Mouse (Mus musculus): ENCODE results near the gene Nfasc.
A peak's percentile ranks its signal among the peaks of the same experiment; 100 is the strongest.

Gene Nfasc

DNA sequence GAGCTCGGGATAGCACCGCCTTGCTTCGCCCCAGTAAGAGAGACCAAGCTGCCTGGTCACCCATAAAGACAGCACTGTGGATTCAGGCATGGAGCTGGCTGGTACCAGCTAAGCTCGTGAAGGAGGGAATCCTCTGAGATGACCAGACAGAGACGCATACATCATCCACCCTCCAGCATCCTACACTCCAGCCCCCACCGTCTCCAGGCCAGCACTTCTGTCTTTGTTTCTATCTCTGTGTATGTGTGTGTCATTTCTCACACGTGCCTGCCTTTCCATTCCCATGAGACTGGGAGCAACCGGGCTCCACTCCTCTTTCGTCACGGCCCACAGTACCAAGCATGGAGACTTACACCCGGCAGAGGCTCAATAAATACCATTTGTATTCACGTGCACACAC lies 9.3 kb downstream of the Nfasc start:
- DNase-seq = no peak

DNA sequence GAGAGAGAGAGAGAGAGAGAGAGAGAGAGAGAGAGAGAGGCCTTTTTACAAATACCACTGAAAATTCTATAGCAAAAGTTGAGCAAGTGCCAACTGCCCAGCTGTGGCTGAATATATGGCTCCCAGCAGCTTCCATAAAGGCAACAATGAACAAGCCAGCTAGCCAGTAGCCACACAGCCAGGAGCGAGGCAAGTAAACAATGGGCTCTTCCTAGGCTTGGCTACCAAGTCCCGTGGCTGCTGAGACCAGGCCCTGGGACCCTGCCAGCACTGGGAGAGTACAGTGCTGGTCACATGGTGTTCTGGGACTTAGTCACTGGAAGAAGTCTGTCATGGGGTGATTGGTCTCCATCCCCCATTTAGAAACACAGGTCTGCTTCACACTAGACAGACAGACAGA lies 14.0 kb downstream of the Nfasc start:
- no peak for DNase-seq

DNA sequence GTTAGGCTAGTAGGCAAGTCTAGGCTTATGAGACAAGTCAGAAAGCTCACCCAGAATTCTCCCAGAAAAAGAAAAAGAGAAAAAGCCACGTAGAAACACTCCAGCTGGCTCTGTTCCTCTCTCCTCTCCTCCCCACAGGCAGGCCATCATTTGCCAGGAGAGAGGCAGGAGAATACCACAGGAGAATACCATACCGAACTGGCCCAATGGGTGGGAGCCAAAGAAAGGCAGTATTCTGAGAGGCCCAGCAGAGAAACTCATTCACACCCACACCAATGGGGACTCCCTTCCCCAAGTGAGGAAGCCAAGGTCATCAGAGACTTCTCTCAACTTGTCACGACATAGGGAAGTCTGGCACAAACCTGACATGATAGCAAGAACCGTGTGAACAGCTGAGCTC lies 19.2 kb downstream of the Nfasc start:
- DNase-seq = no peak

DNA sequence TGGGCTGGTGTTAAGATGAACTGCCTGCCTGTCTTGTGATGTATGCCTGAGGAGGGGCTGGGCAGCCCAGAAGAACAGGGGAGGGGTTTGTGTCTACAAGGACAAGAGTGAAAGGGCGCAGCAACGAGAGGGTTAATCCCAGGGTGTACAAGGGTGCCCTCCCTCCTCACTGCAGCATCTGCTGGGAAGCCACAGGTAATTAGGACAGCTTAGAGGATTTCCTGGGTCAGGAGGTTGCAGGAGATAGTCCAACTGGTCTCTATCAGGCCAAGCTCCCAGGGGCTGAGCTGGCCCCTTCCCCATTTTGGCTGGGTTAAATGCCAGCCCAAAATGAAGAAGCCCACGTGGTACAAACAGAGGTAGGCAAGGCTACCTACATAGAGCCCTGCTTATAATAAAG lies 20.3 kb downstream of the Nfasc start:
- no peak for DNase-seq

DNA sequence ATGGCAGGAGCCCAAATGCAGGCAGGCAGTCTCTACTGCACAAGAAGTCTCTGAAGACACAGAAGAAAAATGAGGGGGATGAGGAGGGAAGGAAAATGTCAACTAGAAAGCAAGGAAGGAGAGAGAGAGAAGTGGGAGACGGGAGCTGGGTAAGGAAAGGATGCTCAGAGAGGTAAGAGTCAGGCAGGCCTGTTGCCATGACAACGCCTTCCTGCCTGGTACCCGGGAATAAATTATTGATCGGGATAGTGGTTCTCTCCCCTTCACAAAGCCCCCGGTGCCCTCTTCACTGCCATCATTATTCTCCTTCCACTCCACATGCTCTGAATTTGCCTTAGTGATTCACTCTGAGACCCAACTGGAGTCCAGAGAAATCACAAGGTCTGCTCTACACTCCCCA lies 23.4 kb downstream of the Nfasc start:
- no peak for DNase-seq

DNA sequence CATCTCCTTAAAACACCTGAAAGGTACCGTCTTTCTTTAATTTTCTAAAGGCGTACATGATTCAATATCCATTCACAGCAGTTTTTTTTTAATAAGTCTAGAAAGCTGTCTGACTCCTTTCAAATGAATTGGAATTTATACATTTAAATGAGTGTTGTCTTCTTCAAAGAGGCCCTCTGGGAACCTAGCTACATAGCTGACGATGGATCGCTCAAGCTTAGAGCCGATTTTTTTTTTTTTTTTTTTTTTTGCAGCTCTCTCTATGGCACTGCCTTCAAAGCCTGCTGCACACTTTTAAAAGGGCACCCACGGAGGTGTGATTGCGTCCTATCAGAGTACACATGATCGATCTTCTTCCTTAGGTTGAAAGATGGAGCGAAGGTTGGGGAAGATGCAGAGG lies 26.6 kb downstream of the Nfasc start:
- DNase-seq = no peak

DNA sequence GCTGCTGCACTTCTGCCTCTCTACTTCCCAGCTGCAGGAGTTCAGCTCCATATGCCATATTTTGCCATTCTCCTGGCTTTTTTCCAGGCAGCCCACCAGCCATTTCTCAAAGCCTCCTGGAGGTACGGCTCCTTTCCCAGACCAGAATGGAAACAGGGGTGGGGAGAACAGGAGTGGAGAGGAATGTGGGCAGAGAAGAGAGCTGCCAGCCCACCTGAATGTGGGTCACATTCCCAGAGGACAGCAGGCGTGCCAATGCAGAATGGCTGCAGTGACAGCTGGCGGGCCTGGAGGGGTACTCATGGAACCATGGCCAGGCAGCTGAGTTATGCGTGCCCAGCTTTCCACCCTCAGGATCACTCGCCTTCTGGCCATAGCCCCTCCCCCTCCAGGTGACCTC lies 32.2 kb downstream of the Nfasc start:
- DNase-seq = no peak

DNA sequence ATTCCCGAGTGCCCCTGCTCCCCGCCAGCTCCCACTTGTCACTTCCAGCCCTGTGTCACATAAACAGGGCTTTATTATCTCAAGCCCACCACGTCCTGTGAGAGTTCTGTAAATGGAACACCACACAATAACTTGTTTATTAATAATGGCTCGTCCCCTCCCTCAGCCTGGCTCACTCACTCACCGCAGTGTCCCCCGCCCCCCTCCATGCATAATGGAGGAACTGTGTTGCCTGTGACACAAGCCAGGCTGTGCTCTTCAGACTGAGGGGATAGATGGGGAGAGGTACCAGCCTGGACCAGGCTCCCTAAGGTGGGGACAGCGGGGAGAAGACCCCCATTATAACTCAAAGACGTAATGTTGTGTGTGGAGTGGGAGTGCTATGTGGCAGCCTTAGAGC lies 34.3 kb downstream of the Nfasc start:
- no peak for DNase-seq

DNA sequence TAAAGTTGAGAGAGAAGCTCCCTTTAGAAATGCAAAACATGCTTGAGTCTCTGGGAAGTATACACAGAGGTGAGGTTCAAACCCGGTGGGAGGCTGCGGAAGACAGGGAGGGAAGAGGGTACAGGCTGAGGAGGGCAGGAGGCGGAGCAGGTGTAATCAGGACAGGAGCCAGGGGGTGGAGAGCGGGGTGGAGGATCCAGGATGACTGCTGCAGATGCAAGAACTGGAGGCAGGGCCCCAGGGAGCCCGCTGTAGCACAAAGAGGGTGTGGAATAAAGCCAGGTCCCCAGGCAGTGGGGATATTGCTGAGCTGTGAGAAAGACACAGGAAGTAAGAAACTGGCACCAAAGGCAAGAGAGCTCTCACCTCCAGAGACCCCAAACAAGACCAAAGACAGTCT lies 38.1 kb downstream of the Nfasc start:
- DNase-seq = no peak

DNA sequence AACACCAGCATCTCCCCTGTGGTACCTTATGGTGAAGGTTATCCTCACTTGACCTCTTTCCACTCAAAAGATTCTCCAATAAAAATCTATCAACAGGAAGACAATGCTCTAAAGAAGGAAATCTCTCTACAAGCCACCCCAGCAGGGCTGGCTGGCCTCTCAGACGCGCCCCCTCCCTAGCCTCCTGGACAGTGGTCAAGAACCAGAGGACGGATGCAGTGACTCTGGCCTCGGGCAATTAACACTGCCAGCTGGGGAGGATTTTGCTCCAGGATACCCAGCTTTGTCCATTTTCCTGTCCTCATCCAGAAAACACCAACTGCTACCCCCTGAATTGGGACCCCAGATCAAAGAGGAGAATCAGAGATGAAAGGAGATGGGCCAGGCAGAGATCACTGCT lies 44.7 kb downstream of the Nfasc start:
- DNase-seq = no peak

DNA sequence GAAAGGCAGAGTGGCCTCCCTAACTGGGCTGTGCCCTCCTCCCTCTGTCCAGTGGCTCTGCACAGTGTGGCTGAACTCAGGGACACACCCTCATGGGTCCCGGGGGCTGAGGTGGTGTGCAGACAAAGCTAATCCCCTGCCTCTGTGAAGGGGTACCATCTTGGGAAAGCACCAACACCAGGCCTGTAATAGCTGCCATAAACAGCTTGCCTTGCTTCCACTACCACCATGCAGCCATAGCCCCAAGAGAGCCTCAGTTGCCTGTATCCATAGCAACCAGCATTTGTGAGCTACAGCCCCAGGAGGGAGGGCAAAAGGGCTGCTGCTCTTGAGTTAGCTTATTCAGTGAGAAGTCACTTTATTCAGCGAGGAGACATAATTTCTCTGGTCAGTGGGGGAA lies 45.4 kb downstream of the Nfasc start:
- DNase-seq = no peak

DNA sequence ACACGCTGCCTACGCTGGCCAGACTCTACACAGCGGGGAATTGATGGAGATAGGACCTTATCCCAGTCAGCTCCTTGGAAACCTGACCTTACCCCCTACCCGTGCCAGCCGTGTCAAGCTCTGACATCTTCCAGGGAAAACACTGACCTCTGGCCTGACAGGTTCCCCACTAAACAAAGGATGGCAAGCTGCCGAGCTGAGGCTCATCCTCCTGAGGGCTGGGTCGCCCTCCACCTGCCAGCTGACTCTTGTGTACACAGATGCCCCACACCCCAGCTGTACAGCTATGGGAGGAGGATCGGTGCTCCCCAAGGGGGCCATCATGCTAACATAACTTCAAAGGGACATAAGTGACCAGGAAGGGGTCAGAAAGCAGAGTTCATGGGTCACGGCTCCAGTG lies 47.6 kb downstream of the Nfasc start:
- no peak for DNase-seq

DNA sequence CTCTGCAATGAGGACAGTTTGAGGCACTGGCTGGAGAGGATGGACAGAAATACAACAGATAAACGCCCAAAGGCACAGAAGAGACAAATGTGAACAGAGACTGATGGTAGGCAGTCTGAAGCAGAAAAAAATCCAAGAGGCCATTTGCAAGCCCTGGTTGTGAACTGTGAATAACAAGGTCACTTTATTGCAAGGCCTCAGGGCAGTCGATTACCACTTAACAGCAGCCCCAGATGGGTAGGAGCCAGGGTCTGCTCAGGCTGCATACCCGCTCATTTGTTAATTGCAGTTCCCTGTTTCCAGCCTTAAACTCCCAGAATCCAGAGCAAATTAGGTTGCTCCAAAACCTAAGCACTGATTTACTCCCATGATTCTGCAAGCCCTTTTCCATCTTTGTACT lies 52.4 kb downstream of the Nfasc start:
- no peak for DNase-seq

DNA sequence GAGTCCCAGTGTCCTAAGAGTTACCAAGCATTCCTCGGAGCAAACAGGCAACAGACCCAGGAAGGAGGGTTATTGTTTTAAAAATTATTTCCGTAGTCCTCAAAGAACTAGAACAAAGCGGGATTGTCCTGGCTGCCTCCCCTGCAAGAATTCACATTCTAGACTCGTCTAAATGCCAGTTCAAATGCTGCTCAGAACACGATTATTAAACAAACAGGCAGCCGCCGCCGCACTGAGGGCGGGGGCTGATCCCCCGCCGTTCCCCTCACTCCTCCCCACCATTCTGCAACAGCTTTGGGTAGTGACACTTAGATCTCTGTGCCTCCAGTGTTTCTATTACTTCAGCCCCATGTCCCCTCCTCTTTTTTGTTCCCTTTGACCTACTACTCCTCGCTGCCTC lies 62.7 kb downstream of the Nfasc start:
- DNase-seq = no peak

DNA sequence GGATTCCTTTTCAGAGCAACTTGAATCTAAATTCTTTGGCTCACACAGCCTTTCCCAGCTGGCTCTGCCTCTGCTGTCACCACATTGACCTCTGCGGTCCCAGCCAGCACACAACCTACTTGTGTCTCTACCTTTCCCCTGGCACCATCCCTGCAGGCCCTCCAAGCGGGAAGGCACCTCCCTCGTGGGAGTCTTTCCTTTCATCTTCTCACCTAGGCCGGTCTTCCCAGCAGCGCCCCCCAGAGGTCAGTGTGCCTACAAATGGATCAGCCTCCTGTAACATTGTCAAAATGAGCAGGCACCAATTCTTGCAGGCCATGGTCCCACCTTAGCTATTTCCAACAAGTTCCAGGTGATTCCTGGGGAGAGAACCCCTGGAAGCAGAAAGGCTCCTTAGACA lies 63.5 kb downstream of the Nfasc start:
- no peak for DNase-seq

DNA sequence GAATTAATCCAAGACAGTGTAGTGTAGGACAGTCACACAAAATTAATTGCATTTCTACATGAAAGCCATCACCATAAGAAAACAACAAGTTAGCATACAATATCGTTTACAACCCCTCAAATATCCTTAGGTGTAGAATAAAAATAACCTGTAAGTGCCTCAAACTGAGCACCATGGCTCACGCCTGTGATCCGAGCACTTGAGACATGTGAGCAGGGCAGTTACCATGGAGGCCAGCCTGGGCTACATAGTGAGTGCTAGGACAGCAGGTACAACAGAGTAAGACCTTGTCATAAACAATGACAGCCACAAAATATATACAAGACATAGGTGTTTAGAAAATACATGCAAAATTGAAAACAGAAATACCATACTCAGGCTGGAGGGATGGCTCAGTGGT lies 68.9 kb downstream of the Nfasc start:
- no peak for DNase-seq

DNA sequence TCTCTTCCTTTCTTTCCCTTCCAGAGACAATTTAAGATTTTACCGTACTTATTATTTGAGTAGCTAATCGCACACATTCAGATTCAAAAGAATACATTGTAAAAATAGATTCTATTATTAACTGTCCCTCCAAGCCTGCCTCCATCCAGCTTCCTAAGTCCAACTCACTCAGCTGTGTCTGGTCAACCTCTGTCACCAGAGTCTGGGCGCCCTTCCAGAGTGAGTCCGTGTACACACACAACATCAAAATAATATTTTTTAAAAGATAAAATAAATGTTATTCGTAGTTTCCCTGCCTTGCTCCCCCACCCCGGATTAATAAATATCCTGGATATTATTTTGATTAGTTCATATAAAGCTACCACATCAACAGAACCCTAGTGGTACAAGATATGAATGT lies 72.4 kb downstream of the Nfasc start:
- peak; percentile 42 to 52 for DNase-seq

DNA sequence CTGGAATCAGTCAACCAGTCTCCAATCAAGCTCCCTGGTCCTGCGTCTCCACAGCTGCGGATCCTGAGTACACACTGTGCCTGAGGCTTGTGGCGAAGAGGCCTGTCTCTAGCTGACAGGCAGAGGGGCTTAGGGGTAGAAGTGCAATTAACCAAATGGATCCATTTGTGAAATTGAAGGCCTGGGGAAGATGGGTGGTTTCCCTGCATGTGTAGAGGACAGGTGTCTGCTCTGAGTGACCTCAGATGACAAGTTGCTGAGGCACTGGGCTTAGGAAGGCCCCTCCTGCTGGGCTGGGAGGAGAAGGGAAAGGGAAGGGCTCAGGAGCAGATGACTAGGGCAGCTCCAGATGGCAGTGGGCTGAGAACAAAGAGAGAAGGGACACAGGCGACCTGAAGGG lies 81.2 kb downstream of the Nfasc start:
- no peak for DNase-seq

DNA sequence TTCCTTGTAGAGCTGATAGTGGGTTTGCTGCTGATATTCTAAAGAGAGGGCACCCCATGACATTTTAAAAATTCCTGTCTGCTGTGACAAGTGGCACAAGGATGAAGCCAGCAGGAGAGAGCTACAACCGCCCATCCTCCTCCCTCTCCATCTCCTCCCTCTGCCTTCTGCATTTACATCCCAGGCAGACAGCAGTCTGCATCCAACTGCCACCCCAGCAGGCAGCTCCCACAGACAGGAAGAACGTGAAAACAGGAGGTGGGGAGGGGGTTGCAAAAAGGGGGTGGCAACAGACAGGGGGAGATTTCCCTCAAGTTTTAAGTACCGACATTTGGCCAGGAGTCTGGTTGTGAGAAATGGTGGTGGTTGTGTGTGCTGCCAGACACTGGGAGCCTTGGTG lies 82.0 kb downstream of the Nfasc start:
- no peak for DNase-seq

DNA sequence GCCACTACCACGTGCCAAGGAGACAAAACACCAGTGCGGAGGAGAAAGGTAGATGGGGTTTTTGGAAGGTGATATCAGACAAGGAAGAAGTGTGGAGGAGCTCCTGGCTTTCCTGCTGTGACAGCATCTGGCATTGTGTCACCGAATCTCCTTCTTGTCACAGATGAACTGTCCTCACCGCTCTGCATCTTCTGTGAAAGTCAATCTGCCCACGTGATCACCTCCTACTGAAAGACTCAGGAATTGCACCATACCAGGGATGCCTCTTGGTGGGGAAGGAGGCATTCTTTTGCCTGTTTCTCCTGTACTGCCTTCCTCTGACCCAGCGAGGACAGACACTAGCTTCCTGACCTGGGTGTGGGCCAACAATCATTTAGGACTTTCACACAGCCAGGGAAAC lies 86.0 kb downstream of the Nfasc start:
- DNase-seq = no peak

DNA sequence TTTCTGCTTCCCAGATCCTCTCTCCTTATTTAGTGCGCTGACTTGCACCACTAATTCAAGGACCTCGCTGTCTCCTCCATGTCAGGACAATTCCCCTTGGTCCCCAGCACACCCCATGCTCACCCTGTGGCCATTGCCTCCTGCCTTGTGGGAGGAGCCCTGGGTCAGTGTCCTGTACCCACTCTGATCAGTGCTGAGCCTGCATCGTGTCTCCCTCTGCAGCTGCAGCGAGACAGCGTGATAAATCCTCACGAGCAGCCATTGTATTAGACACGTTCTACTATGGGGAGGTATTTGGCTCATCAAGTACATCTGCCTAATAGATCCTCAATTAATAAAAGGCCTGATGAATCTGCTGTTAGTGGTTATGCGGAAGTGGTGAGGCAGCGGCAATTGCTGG lies 86.8 kb downstream of the Nfasc start:
- no peak for DNase-seq

DNA sequence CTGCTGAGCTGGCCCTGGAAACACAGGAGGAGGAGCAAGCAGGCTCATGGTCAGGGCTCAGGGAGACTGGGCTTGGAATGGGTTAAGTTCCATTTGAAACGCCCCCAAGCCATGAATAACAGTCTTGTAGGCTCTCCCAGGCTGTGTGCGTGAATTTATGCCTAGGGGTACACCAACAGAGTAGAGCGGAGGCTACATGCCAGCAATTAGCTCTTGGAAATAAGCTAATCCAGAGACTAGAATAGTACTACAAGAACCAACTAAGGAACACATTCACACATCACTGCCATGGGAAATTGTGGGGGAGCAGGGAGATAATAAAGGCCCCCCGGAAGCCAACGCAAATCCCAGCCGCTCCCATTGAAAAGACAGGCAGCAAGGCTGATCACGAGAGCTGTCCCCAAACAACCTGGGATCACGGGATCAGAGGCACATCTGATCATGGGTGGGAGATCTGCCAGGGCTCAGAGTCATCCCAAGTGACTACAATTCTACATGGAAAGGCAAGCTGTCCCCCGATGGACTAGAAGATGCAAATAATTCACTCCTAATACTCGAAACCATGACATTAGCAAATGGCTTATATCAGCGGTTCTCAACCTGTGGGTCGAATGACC lies 87.6 kb downstream of the Nfasc start:
- no peak for DNase-seq

DNA sequence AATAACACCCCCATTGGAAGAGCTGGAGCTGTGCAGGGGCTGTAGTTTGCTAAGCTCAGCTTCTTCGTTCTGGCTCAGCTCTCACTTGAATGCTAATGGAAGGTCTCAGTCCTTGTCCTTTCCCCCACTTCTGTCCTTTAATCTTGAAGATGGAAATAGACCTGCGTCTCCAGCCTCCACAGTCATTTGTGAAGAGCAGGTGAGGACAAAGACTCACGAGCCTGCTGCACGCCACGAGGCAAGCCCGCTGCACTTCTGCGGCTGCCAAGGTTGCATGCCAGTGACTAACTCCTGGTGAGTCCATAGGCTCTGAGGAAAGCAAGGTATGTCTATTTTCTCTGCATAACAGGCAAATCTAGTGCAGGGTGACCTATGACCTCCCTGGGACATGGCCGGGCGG lies 88.4 kb downstream of the Nfasc start:
- no peak for DNase-seq

DNA sequence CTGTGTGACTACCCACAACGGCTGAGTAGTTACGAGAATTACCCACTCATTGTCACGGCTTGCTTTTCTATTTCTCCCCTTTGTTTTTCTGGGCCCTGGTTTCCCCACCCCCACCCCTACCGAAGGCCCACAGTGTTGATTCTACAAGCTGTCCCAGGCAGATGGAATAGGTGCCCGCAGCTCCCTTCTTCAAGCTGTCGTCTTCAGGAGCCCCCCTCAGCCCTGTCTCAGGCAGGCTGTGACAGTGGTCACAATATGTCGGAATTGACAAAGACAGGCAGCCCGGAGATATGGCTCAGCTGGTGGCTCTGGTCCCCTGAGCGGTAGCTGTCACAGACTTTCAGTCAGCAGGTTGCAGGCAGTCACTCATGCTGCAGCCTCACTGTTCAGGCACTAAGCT lies 90.9 kb downstream of the Nfasc start:
- DNase-seq = no peak

DNA sequence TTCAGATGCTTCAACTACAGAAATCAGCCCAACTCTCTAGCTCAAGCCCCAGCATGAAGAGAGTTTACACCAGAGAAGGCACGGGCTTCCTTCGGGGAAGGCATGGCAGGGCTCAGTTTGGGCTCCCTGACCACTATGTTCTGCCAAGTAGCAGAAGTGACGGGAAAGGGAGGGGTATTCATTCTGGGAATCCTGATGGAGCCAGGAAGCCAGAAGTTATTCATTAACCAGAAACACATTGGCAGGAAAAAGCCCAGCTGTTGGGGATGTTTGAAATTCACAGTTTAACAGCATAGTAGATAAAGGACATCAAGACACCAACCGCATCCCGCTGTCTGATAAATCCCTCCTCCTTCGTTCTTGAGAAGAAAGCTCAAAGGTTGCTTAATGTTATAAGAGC lies 93.6 kb downstream of the Nfasc start:
- DNase-seq = peak; percentile 40 to 43
